Mouse (Mus musculus): Measurements from ENCODE around the gene Rab6a. TPM values are rescaled to one million over a fixed set of nuclear protein-coding genes. Genes with fewer than 3 reads are reported as not detected.

The Rab6a gene
- polyA plus RNA-seq (2021; fragmentation: Nextera tagmentation) = 317 and 365 TPM in 2 replicates
- long read RNA-seq, experiment 1, transcript Rab6a-201 (8 exons, 3,214 nt) = major isoform, 2,551 of 2,783 reads
- long read RNA-seq, experiment 1, transcript Rab6a-202 (8 exons, 3,110 nt) = minor isoform, 126 of 2,783 reads
- long read RNA-seq, experiment 1, transcript Rab6a-204 (3 exons, 567 nt) = minor isoform, 6 of 2,783 reads
- long read RNA-seq, experiment 1, partial matches to known transcripts = 71 of 2,783 reads
- long read RNA-seq, experiment 1, other reads (novel, unspliced or antisense) = 29 of 2,783 reads
- long read RNA-seq, experiment 2, transcript Rab6a-201 (8 exons, 3,214 nt) = major isoform, 718 of 948 reads
- long read RNA-seq, experiment 2, transcript Rab6a-204 (3 exons, 567 nt) = minor isoform, 18 of 948 reads
- long read RNA-seq, experiment 2, transcript Rab6a-202 (8 exons, 3,110 nt) = minor isoform, 20 of 948 reads
- long read RNA-seq, experiment 2, partial matches to known transcripts = 183 of 948 reads
- long read RNA-seq, experiment 2, other reads (novel, unspliced or antisense) = 9 of 948 reads

DNA sequence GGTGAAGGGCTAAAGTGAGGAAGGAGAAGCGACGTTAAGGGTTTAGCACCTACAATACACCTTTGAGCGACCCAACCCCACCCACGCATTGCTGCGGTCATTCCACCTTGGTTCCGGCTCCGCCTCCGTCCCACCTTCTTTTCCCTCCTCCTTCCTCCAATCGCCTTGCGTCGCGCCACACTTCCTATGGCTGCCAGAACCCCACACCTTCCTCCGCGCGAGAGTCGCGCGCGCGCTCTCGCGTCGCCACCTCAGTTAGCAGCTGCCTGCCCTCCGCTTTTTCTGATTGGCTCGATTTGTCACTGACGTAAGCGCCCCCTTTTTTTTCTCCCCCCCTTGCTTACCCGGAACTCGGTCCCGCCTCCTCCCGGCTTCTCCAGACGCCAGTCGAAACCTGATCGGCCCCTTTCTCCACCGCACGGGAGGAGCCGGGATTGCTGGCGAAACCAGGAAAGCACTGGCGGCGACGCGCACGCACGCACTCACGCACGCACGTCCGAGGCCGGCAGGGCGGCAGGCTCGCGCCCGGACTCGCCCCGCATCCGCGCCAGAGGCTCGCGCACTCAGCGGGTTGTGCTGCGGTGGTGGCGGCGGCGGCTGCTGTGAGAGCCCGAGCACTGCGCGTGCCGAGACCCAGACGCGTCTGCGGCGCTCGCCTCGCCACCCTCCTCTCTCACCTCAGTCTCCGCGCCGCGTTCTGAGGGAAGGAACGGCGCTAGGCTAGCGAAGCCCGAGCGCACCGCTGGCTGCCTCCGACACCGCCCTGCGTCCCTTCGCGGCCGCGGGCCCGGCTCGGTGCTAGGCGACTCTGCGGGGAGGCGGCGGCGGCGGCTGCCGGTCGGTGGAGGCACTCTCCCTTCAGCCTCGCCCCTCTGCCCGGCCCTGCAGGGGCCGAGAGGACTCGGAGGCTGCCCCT lies at the start of gene Rab6a:
Gene Rab6a (plus strand): TSS at position 197 of the 916 bp plus-strand sequence.

DNA sequence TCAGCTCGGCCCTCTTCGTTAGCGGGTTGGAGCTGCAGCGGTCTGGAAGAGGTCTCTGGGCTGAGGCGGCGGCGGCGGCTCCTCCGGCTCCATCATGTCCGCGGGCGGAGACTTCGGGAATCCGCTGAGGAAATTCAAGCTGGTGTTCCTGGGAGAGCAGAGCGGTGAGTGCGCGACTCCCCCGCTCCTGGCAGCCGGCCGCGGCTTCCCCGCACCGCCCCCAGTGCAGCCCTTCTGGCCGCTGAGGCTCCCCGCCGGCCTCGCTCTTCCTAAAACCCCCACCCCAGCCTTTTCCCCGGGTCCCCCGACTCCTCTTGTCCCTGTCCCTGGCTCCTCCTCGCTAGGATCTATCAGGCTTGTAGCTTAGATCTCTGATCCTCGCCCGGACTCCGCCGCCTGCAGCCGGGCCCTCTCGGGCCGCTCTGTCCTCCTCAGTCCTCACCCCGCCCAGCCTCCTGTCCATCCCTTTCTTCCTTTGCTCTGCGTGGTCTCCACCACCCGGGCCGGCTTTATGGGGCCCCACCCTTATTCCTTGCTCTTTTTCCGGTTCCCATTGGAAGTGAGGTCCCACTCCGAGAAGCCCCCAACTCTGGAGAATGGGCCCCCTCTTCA lies 1.0 kb downstream of the Rab6a start, which contains the start of gene Mrpl48:
Gene Mrpl48 (minus strand): TSS at position 172 of the 612 bp plus-strand sequence.

DNA sequence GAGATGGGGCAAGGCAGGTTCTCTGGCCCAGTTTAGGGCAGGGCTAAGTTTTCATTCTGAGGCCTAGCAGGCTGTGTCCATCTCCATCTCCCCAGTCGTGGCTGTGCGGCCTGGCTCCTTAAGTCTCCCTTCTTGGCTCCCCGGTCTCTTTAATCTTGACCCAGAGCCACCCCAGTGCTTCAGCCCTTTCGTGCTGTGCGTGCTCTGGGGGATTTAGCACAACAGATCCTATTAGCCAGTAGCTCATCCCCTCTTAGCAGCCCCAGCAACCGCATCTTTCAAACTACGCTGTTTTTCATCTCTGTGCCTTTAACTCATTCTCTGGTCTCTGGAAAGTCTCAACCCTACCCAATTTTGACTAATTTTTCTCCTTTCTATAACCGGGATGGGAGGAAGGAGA lies 55.0 kb downstream of the Rab6a start, which contains the start of gene Plekhb1:
Gene Plekhb1 (minus strand): TSS at position 184 of the 400 bp plus-strand sequence.

Other genes starting within 250 kb of the Rab6a start
- gene C2cd3, start 235.2 kb upstream of the Rab6a start, polyA plus RNA-seq (2021; fragmentation: Nextera tagmentation) = 5.7 and 6.4 TPM in 2 replicates
- 224 and 243 TPM in 2 replicates for gene Ppme1, start 235.1 kb upstream of the Rab6a start, polyA plus RNA-seq (2021; fragmentation: Nextera tagmentation)
- 0.59 and 1.4 TPM in 2 replicates for gene Ucp3, start 134.4 kb upstream of the Rab6a start, polyA plus RNA-seq (2021; fragmentation: Nextera tagmentation)
- 15.7 and 20.0 TPM in 2 replicates for gene Ucp2, start 114.1 kb upstream of the Rab6a start, polyA plus RNA-seq (2021; fragmentation: Nextera tagmentation)
- 0.99 and 1.2 TPM in 2 replicates for gene Dnajb13, start 92.5 kb upstream of the Rab6a start, polyA plus RNA-seq (2021; fragmentation: Nextera tagmentation)
- gene Coa4, start 70.3 kb upstream of the Rab6a start, polyA plus RNA-seq (2021; fragmentation: Nextera tagmentation) = 16.8 and 22.9 TPM in 2 replicates
- 126 and 135 TPM in 2 replicates for gene Mrpl48, start 891 bp downstream of the Rab6a start, polyA plus RNA-seq (2021; fragmentation: Nextera tagmentation)
- 454 and 605 TPM in 2 replicates for gene Plekhb1, start 55.0 kb downstream of the Rab6a start, polyA plus RNA-seq (2021; fragmentation: Nextera tagmentation)
- 83.9 and 176 TPM in 2 replicates for gene Fam168a, start 99.2 kb downstream of the Rab6a start, polyA plus RNA-seq (2021; fragmentation: Nextera tagmentation)